Mouse (Mus musculus): ENCODE results near the gene Smg9. TPM values are rescaled to one million over a fixed set of nuclear protein-coding genes. Genes with fewer than 3 reads are reported as not detected.
A peak's percentile ranks its signal among the peaks of the same experiment; 100 is the strongest.

Smg9 gene
- 10 to 100 TPM; 12.8 to 14.9 TPM for total RNA-seq (2021)

DNA sequence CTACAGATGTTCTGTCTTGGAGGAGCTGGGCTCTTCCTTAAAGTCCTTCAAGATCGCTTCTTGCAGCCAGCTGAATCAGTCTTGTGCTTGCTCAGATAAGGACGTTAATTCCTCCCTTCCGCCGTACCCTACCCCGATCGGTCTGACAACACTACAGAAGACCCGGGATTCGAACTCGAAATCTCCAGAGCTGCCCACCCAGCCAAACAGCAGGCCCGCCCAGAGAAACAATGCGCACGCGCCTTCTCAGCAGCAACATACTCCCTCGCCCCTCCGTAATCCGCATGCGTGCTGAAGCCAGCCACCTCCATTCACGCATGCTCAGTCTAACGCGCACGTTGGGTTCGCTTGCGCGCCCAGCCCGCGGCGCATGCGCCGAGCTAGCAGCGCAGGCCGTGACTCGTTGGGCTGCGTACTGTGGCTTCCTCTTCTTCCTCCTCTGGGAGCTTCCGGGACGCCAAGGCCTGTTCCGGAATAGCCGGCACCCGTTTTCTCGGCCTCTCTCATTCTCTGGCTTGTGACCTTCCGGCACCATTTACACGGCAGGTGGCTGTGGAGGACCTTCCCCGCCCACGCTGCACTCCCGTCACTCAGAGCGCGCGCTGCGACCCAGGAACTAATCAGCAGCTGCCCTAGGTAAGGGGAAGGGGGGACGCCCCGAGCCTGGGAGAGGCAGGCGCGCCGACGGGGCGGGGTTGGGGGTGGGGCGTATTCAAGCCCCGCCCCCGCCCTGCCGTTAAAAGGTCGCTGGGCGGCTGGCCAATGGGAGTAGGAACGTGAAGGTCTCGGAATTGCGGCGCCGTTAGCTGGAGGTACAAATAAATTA lies at the start of gene Smg9:
Smg9 (plus strand) TSS at position 364 of the 826 bp plus-strand sequence.
- DNase-seq, result peak; percentile 98 to 99
- intact Hi-C loops (cut with DNase I), result loop anchor here (10.0 kb wide), 1 partner anchor 265 kb away; the partner anchor contains the start of gene Zfp235

GRCm38 (mm10) chr7:24355646-24356045 lies 43.8 kb upstream of the Smg9 start:
- no peak for DNase-seq
- intact Hi-C loops (cut with DNase I), result no loop called here

GRCm38 (mm10) chr7:24356081-24356480 lies 43.3 kb upstream of the Smg9 start:
- DNase-seq, result no peak
- intact Hi-C loops (cut with DNase I), result no loop called here

DNA sequence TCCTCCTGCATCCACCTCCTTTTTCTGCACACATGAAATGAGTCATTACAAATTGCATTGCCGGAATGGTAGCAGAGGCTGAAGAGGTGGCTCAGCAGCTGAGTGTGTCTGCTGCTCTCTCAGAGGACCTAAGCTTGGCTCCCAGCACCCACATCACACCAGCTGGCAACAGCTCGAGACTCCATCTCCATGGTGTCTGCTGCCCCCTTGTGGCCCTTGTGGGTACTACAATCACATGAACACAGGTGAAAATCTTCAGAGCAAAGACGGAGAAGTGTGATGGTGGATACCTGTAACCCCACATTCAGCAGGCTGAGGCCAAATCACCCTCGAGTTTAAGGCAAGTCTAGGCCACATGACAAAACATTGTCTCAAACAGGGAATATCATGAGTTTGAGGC lies 41.5 kb upstream of the Smg9 start:
- intact Hi-C loops (cut with DNase I), result no loop called here
- DNase-seq, result no peak

- DNase-seq, result peak in 1 of 2 experiments; percentile 66
- intact Hi-C loops (cut with DNase I), result no loop called here
These were observed 40.1 kb upstream of the Smg9 start for GRCm38 (mm10) chr7:24359269-24359668.

- intact Hi-C loops (cut with DNase I), result no loop called here
These were observed 38.4 kb upstream of the Smg9 start for GRCm38 (mm10) chr7:24361001-24361400.

GRCm38 (mm10) chr7:24363228-24363627 lies 36.2 kb upstream of the Smg9 start:
- intact Hi-C loops (cut with DNase I), result no loop called here

More at GRCm38 (mm10) chr7:24361001-24361400, 38.4 kb upstream of the Smg9 start:
- DNase-seq, result no peak

DNA sequence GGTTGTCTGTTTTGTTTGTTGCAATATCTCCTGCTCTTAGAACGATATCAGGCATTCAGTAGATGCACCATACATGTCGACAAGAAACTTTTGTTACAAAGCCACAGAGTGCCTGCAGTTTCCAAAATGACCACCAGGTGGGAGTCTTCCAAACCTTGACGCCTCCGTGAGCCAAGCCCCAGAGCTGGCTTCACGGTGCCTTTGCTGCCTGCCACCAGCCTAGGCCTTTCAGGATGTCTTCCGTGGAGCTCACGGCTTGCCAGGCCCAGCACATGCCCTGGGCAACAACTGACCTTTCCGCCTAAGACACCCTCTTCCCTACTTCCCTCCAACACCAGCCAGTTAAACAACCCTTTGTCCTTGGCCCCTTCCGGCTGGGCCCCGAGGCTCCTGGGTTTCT lies 34.6 kb upstream of the Smg9 start:
- peak; percentile 81 to 90 for DNase-seq
- intact Hi-C loops (cut with DNase I), result loop anchor here (1.0 kb wide), 2 partner anchors 20 to 42 kb away; no protein-coding TSS in a partner anchor

More at GRCm38 (mm10) chr7:24363228-24363627, 36.2 kb upstream of the Smg9 start:
- no peak for DNase-seq

DNA sequence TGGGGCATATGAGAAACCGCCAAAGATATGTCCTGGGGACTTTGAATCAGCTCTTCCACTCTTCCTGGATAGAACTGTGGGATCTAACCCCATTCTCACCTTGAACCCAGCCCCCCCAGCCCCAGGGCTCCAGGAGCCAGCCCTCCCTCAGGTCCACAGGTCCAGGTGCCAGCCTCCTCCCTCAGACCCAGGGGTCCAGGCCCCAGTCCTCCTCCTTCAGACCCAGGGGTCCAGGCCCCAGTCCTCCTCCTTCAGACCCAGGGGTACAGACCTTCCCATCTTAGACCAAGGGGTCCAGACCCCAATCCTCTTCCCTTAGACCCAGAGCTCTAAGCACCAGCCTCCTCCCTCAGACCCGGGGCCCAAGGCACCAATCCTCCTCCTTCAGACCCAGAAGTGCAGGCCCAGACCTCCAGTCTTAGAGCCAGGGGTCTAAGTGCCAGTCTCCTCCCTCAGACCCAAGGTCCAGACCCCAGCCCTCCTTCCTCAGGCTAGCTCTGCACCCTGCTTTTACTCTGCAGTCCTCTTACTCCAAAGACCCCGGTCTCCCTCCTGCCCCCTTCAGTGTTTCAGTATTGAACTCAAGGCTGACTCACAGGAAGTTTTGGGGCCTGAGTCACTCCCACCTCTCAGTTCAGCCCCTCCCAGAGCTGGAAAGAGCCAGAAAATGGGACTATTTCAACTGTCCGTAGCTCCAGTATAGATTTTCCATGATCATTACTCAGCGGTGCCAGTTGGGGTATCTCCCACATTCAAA lies 34.0 kb upstream of the Smg9 start:
- intact Hi-C loops (cut with DNase I), result loop anchor here (1.0 kb wide), 1 partner anchor 42 kb away; no protein-coding TSS in a partner anchor
- DNase-seq, result no peak

DNA sequence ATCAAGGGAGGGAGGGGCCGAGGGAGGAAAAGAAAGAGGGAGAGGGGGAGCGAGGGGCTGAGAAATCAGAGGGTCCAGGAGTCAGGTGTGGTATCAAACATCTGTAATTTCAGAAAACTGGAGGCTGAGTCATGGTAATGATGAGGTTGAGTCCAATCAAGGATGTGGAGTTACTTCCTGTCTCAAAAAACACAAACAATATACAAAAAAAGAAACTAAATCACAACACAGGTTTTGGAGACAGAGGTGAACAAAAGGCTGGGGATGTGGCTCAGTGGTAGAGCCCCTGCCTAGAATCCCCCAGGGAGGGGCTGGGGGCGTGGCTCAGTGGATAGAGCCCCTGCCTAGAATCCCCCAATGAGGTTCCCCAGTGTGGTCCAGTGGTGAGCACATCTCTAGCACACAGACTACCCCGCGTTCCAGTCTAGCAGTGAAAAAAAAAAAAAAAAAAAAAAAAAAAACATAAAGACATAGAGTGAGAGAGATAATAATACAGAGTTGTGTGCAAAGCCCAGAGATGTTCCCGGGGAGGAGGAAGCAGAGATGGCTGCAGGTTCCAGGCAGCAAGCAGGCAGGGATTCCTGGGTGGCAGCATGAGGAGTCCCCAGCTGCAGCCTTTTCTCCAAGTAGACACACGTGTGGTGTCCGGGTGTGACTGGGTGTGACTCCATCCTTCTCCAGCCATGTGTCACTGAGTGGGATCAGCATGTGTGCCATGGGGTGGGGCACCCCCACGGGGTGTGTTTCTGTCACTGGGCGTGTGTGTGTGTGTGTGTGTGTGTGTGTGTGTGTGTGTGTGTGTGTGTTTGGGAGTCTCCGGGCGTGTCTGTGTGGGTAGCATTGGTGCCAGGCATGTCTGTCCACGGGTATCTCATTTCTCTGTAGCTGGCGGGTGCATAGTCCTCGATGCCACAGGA lies 32.4 kb upstream of the Smg9 start:
- intact Hi-C loops (cut with DNase I), result no loop called here
- no peak for DNase-seq

- no peak for DNase-seq
- intact Hi-C loops (cut with DNase I), result no loop called here
These were observed 31.2 kb upstream of the Smg9 start for GRCm38 (mm10) chr7:24368226-24368625.

DNA sequence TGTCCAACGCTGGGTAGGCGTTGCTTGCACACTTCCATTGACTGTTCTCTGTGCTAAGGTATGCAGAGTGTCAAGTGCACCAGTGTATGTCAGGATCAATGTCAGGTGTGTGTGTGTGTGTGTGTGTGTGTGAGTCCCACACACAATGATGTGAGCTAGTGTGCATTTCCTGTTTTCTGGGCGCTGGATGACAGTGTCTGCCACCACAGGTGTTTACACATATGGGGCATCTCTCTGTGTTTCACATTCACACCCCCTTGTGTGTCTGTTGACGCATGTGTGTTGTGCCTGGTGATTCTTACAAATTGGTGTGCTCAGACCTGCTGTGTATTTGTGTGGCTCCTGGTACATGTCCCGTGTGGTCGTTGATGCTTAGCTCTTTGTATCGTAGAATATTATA lies 30.5 kb upstream of the Smg9 start:
- DNase-seq, result no peak
- intact Hi-C loops (cut with DNase I), result no loop called here

- DNase-seq, result no peak
- intact Hi-C loops (cut with DNase I), result no loop called here
These were observed 29.5 kb upstream of the Smg9 start, which contains the start of gene Kcnn4 for GRCm38 (mm10) chr7:24369731-24370541. TSS of gene Kcnn4 (plus strand) at chr7:24370263.

DNA sequence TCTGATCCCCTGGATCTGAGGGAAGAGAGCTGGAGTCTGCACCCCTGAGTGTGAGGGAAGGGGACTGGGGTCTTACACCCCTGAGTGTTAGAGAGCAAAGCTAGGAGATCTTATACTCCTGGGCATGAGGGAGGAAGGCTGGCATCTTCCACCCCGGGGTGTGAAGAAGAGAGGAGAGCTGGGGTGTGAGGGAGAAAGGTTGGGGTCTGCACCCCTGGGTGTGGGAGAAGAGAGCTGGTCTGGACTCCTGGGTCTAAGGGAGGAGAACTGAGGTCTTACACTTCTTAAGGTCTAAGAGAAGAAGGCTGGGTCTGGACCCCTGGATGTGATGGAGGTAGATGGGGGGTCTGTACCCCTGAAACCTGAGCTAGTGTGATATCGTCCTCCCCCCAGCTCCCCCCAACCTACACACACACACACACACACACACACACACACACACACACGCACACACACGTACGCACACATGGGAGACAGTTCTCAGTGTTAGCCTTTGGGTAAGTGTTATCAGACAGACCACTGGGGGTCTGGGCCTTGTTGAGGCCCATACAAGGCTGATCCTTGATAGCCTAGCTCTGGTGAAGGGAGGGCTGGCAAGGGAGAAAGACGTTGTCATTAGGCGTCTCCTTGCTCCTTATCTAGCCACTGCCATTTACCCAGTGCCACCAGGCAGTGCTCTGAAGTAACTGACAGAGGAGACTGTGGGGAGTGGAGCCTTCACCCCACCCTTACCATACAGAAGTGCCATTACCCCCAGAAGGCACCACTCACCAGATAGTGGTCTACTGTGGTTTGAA lies 28.2 kb upstream of the Smg9 start:
- intact Hi-C loops (cut with DNase I), result no loop called here
- DNase-seq, result no peak

GRCm38 (mm10) chr7:24371809-24372145 lies 27.6 kb upstream of the Smg9 start:
- intact Hi-C loops (cut with DNase I), result no loop called here
- no peak for DNase-seq

- intact Hi-C loops (cut with DNase I), result no loop called here
- DNase-seq, result no peak
These were observed 27.1 kb upstream of the Smg9 start for GRCm38 (mm10) chr7:24372300-24372699.

DNA sequence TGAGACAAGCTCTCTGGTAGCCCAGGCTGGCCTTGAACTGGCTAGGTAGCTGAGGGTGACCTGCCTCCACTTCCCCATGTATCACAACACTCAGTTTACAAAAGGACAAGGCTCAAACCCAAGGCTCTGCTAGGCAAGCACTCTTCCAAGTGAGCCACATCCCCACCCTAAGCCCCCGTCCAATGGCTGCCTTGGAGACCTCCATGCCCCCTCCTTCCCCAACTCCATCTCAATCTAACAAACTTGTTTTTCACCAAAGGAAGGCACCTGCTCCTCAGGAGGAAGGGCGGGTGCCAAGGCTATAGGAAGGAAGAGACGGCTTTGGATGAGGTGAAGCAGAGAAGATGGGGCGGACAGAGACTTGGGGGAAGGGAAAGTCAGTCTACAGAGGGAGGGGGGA lies 26.6 kb upstream of the Smg9 start:
- intact Hi-C loops (cut with DNase I), result no loop called here
- no peak for DNase-seq

DNA sequence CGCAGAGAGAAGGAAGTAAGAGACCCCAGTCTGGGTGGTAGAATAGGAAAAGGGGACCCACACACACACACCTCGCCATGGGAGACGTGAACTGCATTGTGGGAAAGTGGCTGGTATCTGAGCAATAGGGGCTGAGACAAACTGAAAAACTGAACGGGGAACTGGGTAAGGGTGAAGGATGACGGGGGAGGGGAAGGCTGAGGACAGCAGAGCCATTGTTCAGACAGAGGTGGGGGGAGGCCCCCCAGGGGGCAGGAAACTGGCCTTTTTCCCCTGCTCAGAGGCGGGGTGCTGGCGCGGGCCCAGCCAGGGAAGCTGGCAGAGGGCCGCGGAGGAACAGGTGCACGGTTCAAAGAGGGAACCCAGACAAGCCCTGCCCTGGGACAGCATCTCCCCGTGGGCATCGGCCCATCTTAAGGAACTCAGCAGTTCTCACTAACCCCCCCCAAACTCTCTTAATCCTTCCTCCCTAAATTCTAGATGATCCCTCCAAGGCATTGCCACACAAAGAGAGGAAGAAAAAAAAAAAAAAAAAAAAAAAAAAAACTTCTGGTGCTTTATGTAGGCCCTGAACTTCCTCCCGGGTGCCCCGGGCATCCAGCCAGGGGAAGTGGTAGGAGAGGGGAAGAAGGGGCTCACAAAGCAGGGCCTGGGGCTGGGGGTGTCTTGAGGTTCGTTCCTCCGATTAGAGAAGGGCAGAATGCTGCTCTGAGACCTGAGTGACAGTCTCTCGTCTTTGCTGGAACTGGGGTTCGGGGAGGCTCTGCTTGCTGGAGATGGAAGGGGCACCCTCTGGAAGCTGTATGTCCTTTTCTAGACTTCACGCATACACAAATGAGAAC lies 25.7 kb upstream of the Smg9 start:
- DNase-seq, result peak; percentile 39 to 50
- intact Hi-C loops (cut with DNase I), result no loop called here

Data from heart, postnatal 10 days (tissue).